ENCODE assay signal across 8 mouse cellular contexts in genomic region chr13:23562699-23563462, GRCm38 (mm10). TPM values are rescaled to one million over a fixed set of nuclear protein-coding genes. Genes with fewer than 3 reads are reported as not detected.
DNase-seq lines count a peak whose midpoint lies in the region; ATAC-seq and TF ChIP-seq lines count a peak whose summit lies in the region.

No protein-coding gene starts in this region.

- peak; percentile 60 for DNase-seq in neural tube, embryonic 11.5 days (ENCODE audit: low spot score)
- DNase-seq in neural tube, embryonic 10.5 days (ENCODE audit: extremely low spot score, low spot score) = no peak
- peak; percentile 85 for DNase-seq in Muller cell, postnatal 12 days (ENCODE audit: inconsistent ontology term)
- DNase-seq in embryo, embryonic 9.5 days (ENCODE audit: extremely low spot score) = peak; percentile 75
- DNase-seq in heart, postnatal 10 days = peak; percentile 62 to 70
- peak; percentile 82 for DNase-seq in liver, adult 2 months (ENCODE audit: extremely low read depth, low read depth, low spot score)
- DNase-seq in urinary bladder, postnatal 36 days (ENCODE audit: low spot score in 2 of 2) = no peak

- no peaks in the 10 kb centered on the region for H3K36me3 ChIP-seq in neural tube, embryonic 11.5 days (ENCODE audit: control insufficient read depth, insufficient read depth, low read length)
- H3K36me3 ChIP-seq in liver, adult 2 months (ENCODE audit: control insufficient read depth, insufficient read depth, low read length) = no peaks in the 10 kb centered on the region
- H3K36me3 ChIP-seq in neural tube, embryonic 14.5 days (ENCODE audit: control insufficient read depth, insufficient read depth, low read length) = no peaks in the 10 kb centered on the region

- intact Hi-C loops in heart, postnatal 10 days (cut with DNase I) = no loop called here

- peak; percentile 19; the same call in 1 of the 2 replicates for TF ChIP-seq CTCF in liver, adult 2 months (IDR thresholded peaks at IDR 0.05; ENCODE audit: low read depth, low read length)

- no peaks in the 10 kb centered on the region for H3K27me3 ChIP-seq in neural tube, embryonic 11.5 days (ENCODE audit: control insufficient read depth, insufficient read depth, low read length)
- H3K27me3 ChIP-seq in liver, adult 2 months (ENCODE audit: control insufficient read depth, insufficient read depth, low read length) = no peaks in the 10 kb centered on the region
- H3K27me3 ChIP-seq in neural tube, embryonic 14.5 days (ENCODE audit: control insufficient read depth, insufficient read depth, low read length) = no peaks in the 10 kb centered on the region

- H3K79me2 ChIP-seq in liver, adult 2 months (ENCODE audit: control insufficient read depth, insufficient read depth, low read length) = no peaks in the 10 kb centered on the region

- WGBS in neural tube, embryonic 11.5 days = 4% methylated on average over 18 of the region's 18 CpGs
- WGBS in liver, adult 2 months = 1% methylated on average over 18 of the region's 18 CpGs
- 2% methylated on average over 18 of the region's 18 CpGs for WGBS in neural tube, embryonic 14.5 days

- no peaks in the 10 kb centered on the region for H3K4me1 ChIP-seq in neural tube, embryonic 11.5 days (ENCODE audit: control insufficient read depth, insufficient read depth, low read length)
- 0 out of 2 replicates have a peak, but pooled peaks cover 4% of the 10 kb centered on the region for H3K4me1 ChIP-seq in liver, adult 2 months (ENCODE audit: control insufficient read depth, insufficient read depth, low read length)
- 0 out of 2 replicates have a peak, but pooled peaks cover 5% of the 10 kb centered on the region for H3K4me1 ChIP-seq in neural tube, embryonic 14.5 days (ENCODE audit: control insufficient read depth, insufficient read depth, low read length)

- H3K27ac ChIP-seq in neural tube, embryonic 11.5 days (ENCODE audit: low read depth, low read length) = peak overlapping the region; percentile 96
- H3K27ac ChIP-seq in liver, adult 2 months (replicated peaks; ENCODE audit: insufficient read depth, low read depth, low read length) = peak overlapping the region; percentile 90
- H3K27ac ChIP-seq in neural tube, embryonic 14.5 days (ENCODE audit: low read depth, low read length) = peak overlapping the region; percentile 99

- peak overlapping the region; percentile 63 for H3K9ac ChIP-seq in neural tube, embryonic 11.5 days (ENCODE audit: low read length)
- peak overlapping the region; percentile 61 for H3K9ac ChIP-seq in liver, adult 2 months (ENCODE audit: low read depth, low read length)
- peak overlapping the region; percentile 61 for H3K9ac ChIP-seq in neural tube, embryonic 14.5 days (replicated peaks; ENCODE audit: low read depth, low read length)

- peak; percentile 43; the same call in 1 of the 2 replicates for ATAC-seq in neural tube, embryonic 11.5 days (ENCODE audit: insufficient read depth, low FRiP score, low TSS enrichment)
- peak; percentile 52 for ATAC-seq in neural tube, embryonic 14.5 days (ENCODE audit: low read depth)

- H3K4me2 ChIP-seq in neural tube, embryonic 11.5 days (ENCODE audit: low read depth) = peak overlapping the region; percentile 55
- H3K4me2 ChIP-seq in neural tube, embryonic 14.5 days (ENCODE audit: low read depth, low read length) = peak overlapping the region; percentile 84

- TF ChIP-seq POLR2A in liver, adult 2 months (IDR thresholded peaks at IDR 0.05; ENCODE audit: extremely low read depth, insufficient read depth, low read length) = no peak

- peak overlapping the region; percentile 18 for H3K4me3 ChIP-seq in neural tube, embryonic 11.5 days (ENCODE audit: low read depth, low read length)
- H3K4me3 ChIP-seq in liver, adult 2 months (ENCODE audit: insufficient read depth, low read depth, low read length) = peak overlapping the region; percentile 56
- H3K4me3 ChIP-seq in neural tube, embryonic 14.5 days (ENCODE audit: low read depth, low read length) = peak overlapping the region; percentile 41

- no peaks in the 10 kb centered on the region for H3K9me3 ChIP-seq in neural tube, embryonic 11.5 days (ENCODE audit: control insufficient read depth, low read length)
- H3K9me3 ChIP-seq in neural tube, embryonic 14.5 days (ENCODE audit: control insufficient read depth, low read length) = no peaks in the 10 kb centered on the region

RNA-seq across cellular contexts. Expression of gene Hist1h3e, which starts 0.7 kb away (rescaled TPM):
- polyA plus RNA-seq in neural tube, embryonic 11.5 days (2014; fragmentation: Nextera tagmentation; extraction: Ambion mirVana) = 6.4 and 6.9 TPM in 2 replicates
- 100 to 1,000 TPM; 125 to 161 TPM for total RNA-seq in heart, postnatal 10 days (2021)
- total RNA-seq in liver, adult 2 months (2014; rRNA removed) = 19.9 and 26.8 TPM in 2 replicates
- polyA plus RNA-seq in liver, adult 2 months (2012; rRNA removed) = 2.1 and 2.6 TPM in 2 replicates
- polyA plus RNA-seq in neural tube, embryonic 14.5 days (2014; fragmentation: Nextera tagmentation; extraction: Ambion mirVana) = 1.9 and 2.4 TPM in 2 replicates

RNA-seq across cellular contexts. Expression of gene Hist1h2ae, which starts 8.1 kb away (rescaled TPM):
- 61.5 and 64.3 TPM in 2 replicates for polyA plus RNA-seq in neural tube, embryonic 11.5 days (2014; fragmentation: Nextera tagmentation; extraction: Ambion mirVana)
- total RNA-seq in heart, postnatal 10 days (2021) = 10 to 100 TPM; 38.7 to 42.6 TPM
- total RNA-seq in liver, adult 2 months (2014; rRNA removed) = 2.8 and 6.6 TPM in 2 replicates
- polyA plus RNA-seq in liver, adult 2 months (2012; rRNA removed) = 0.57 TPM in 2 replicates
- polyA plus RNA-seq in neural tube, embryonic 14.5 days (2014; fragmentation: Nextera tagmentation; extraction: Ambion mirVana) = 11.7 and 12.9 TPM in 2 replicates

RNA-seq across cellular contexts. Expression of gene Hist1h2bg, which starts 8.3 kb away (rescaled TPM):
- polyA plus RNA-seq in neural tube, embryonic 11.5 days (2014; fragmentation: Nextera tagmentation; extraction: Ambion mirVana) = 6.9 and 10.2 TPM in 2 replicates
- total RNA-seq in heart, postnatal 10 days (2021) = 100 to 1,000 TPM; 285 to 300 TPM
- total RNA-seq in liver, adult 2 months (2014; rRNA removed) = 37.2 and 44.6 TPM in 2 replicates
- polyA plus RNA-seq in liver, adult 2 months (2012; rRNA removed) = 4.0 and 4.4 TPM in 2 replicates
- 0.75 and 1.1 TPM in 2 replicates for polyA plus RNA-seq in neural tube, embryonic 14.5 days (2014; fragmentation: Nextera tagmentation; extraction: Ambion mirVana)

RNA-seq across cellular contexts. Expression of gene Hist1h1d, which starts 9.8 kb away (rescaled TPM):
- polyA plus RNA-seq in neural tube, embryonic 11.5 days (2014; fragmentation: Nextera tagmentation; extraction: Ambion mirVana) = 0.58 TPM in 2 replicates
- 10 to 100 TPM; 16.9 to 20.1 TPM for total RNA-seq in heart, postnatal 10 days (2021)
- 2.5 and 3.0 TPM in 2 replicates for total RNA-seq in liver, adult 2 months (2014; rRNA removed)
- 0.02 and 0.12 TPM in 2 replicates for polyA plus RNA-seq in liver, adult 2 months (2012; rRNA removed)
- polyA plus RNA-seq in neural tube, embryonic 14.5 days (2014; fragmentation: Nextera tagmentation; extraction: Ambion mirVana) = 0.07 and 0.13 TPM in 2 replicates

RNA-seq across cellular contexts. Expression of gene Hist1h2bf, which starts 11.1 kb away (rescaled TPM):
- polyA plus RNA-seq in neural tube, embryonic 11.5 days (2014; fragmentation: Nextera tagmentation; extraction: Ambion mirVana) = 3.4 and 4.1 TPM in 2 replicates
- 100 to 1,000 TPM; 116 to 129 TPM for total RNA-seq in heart, postnatal 10 days (2021)
- 4.6 and 5.4 TPM in 2 replicates for total RNA-seq in liver, adult 2 months (2014; rRNA removed)
- 0.39 TPM in 1 of 2 replicates, not detected in the other for polyA plus RNA-seq in liver, adult 2 months (2012; rRNA removed)
- polyA plus RNA-seq in neural tube, embryonic 14.5 days (2014; fragmentation: Nextera tagmentation; extraction: Ambion mirVana) = 0.94 TPM in 1 of 2 replicates, not detected in the other

Comparison
In these comparisons a context has a peak if more than half of its experiments do, and no peak if none do; other contexts are left out.
1. DNase-seq: peak in neural tube, embryonic 11.5 days (single experiment), Muller cell, postnatal 12 days (single experiment), embryo, embryonic 9.5 days (single experiment), heart, postnatal 10 days (2 of 2) and liver, adult 2 months (single experiment); none in neural tube, embryonic 10.5 days (single experiment) and urinary bladder, postnatal 36 days (0 of 2).
2. Peak in every context shown above with its lines, with median percentiles within 50 percentile points of each other: H3K27ac ChIP-seq, H3K4me3 ChIP-seq and H3K9ac ChIP-seq.